Mouse (Mus musculus) layer of hippocampus, adult 2 months (tissue): Measurements from ENCODE around the gene Notch2. TPM values are rescaled to one million over a fixed set of nuclear protein-coding genes. Genes with fewer than 3 reads are reported as not detected.

Experiments used
- DNase-seq, 2 experiments: peaks; one replicate each; pipeline ENCODE4 v3.0.0; 2022; ENCODE audit warnings: low spot score in 2 of 2
- H3K27ac ChIP-seq: fragments of 200-600 bp; 2 replicates; pipeline ENCODE4 v1.8.1; 2022
- H3K4me3 ChIP-seq: fragments of 200-600 bp; 2 replicates; pipeline ENCODE4 v1.8.1; 2022; ENCODE audit warnings: mild to moderate bottlenecking
- CTCF ChIP-seq: fragments of 200-600 bp; conservative IDR thresholded peaks from 2 replicates; pipeline ENCODE4 v1.8.1; 2022; ENCODE audit warnings: antibody characterized with exemption, mild to moderate bottlenecking, moderate library complexity
- total RNA-seq, 2 experiments: library from RNA; stranded (reverse); gene quantifications; 2 replicates each; pipeline ENCODE4 v1.2.3; 2021

Notch2 gene
- total RNA-seq, 2 experiments from 2014 or later = 22.2 to 25.5 TPM

- DNase-seq = no peak
- Histone ChIP-seq H3K4me3 (no peak overlapping the region), H3K27ac (peak overlapping the region; percentile 51; the same call in 1 of the 2 replicates)
- TF ChIP-seq CTCF = no peak
Observed at GRCm38 (mm10) chr3:98082188-98082587, 68.9 kb downstream of the Notch2 start.

- no peak for DNase-seq
- no peak for TF ChIP-seq CTCF
- H3K4me3 ChIP-seq = no peak overlapping the region
- no peak overlapping the region for H3K27ac ChIP-seq
Observed at GRCm38 (mm10) chr3:98082972-98083371, 69.6 kb downstream of the Notch2 start.

GRCm38 (mm10) chr3:98084061-98084655 lies 70.8 kb downstream of the Notch2 start:
- DNase-seq = no peak
- Histone ChIP-seq H3K4me3 (no peak overlapping the region), H3K27ac (0 out of 2 replicates have a peak overlapping the region, but pooled peaks have one; percentile 7)
- no peak for TF ChIP-seq CTCF

- no peak for DNase-seq
- Histone ChIP-seq H3K27ac (no peak overlapping the region), H3K4me3 (no peak overlapping the region)
- no peak for TF ChIP-seq CTCF
Observed at GRCm38 (mm10) chr3:98084870-98085269, 71.5 kb downstream of the Notch2 start.

- Histone ChIP-seq H3K4me3 (no peak overlapping the region), H3K27ac (peak overlapping the region; percentile 19; the same call in 1 of the 2 replicates)
- no peak for TF ChIP-seq CTCF
- DNase-seq = no peak
Observed at GRCm38 (mm10) chr3:98085812-98086268, 72.5 kb downstream of the Notch2 start.

GRCm38 (mm10) chr3:98086441-98086840 lies 73.1 kb downstream of the Notch2 start:
- Histone ChIP-seq H3K27ac (peak overlapping the region; percentile 19; the same call in 1 of the 2 replicates), H3K4me3 (no peak overlapping the region)
- no peak for TF ChIP-seq CTCF
- no peak for DNase-seq

GRCm38 (mm10) chr3:98086860-98087259 lies 73.5 kb downstream of the Notch2 start:
- no peak overlapping the region for H3K27ac ChIP-seq
- no peak for DNase-seq
- no peak for TF ChIP-seq CTCF
- H3K4me3 ChIP-seq = no peak overlapping the region

- no peak overlapping the region for H3K4me3 ChIP-seq
- no peak overlapping the region for H3K27ac ChIP-seq
- no peak for DNase-seq
- TF ChIP-seq CTCF = no peak
Observed at GRCm38 (mm10) chr3:98087551-98087950, 74.2 kb downstream of the Notch2 start.

- no peak for TF ChIP-seq CTCF
- H3K4me3 ChIP-seq = no peak overlapping the region
- DNase-seq = peak in 1 of 2 experiments; percentile 36
- peak overlapping the region; percentile 77 for H3K27ac ChIP-seq
Observed at GRCm38 (mm10) chr3:98089702-98090101, 76.4 kb downstream of the Notch2 start.

- no peak for DNase-seq
- no peak for TF ChIP-seq CTCF
- Histone ChIP-seq H3K4me3 (no peak overlapping the region), H3K27ac (peak overlapping the region; percentile 77)
Observed at GRCm38 (mm10) chr3:98090129-98090528, 76.8 kb downstream of the Notch2 start.

- H3K4me3 ChIP-seq = no peak overlapping the region
- TF ChIP-seq CTCF = no peak
- H3K27ac ChIP-seq = peak overlapping the region; percentile 72
- DNase-seq = no peak
Observed at GRCm38 (mm10) chr3:98092680-98093370, 79.5 kb downstream of the Notch2 start.

- no peak overlapping the region for H3K4me3 ChIP-seq
Observed at GRCm38 (mm10) chr3:98093954-98094353, 80.6 kb downstream of the Notch2 start.

GRCm38 (mm10) chr3:98094629-98095583 lies 81.6 kb downstream of the Notch2 start:
- peak overlapping the region; percentile 65; the same call in 1 of the 2 replicates for H3K27ac ChIP-seq
- no peak for DNase-seq
- H3K4me3 ChIP-seq = no peak overlapping the region
- TF ChIP-seq CTCF = no peak

More at GRCm38 (mm10) chr3:98093954-98094353, 80.6 kb downstream of the Notch2 start:
- no peak for DNase-seq
- H3K27ac ChIP-seq = peak overlapping the region; percentile 65
- TF ChIP-seq CTCF = no peak
